Mouse (Mus musculus): ENCODE results near the gene Gm11214.
A peak's percentile ranks its signal among the peaks of the same experiment; 100 is the strongest.

Gm11214 gene

GRCm38 (mm10) chr4:63663279-63663678 is at the start of gene Gm11214:
Gene Gm11214, minus strand, starts transcription at chr4:63663379.
- no peak for DNase-seq (ENCODE audit: low spot score in 2 of 2)

GRCm38 (mm10) chr4:63711886-63712285 is 48.7 kb upstream of the Gm11214 start:
- no peak for DNase-seq (ENCODE audit: low spot score in 2 of 2)

GRCm38 (mm10) chr4:63710431-63711220 is 47.4 kb upstream of the Gm11214 start:
- DNase-seq (ENCODE audit: low spot score in 2 of 2) = no peak

- DNase-seq (ENCODE audit: low spot score in 2 of 2) = no peak
Observed at GRCm38 (mm10) chr4:63706279-63706971, 43.2 kb upstream of the Gm11214 start.

- no peak for DNase-seq (ENCODE audit: low spot score in 2 of 2)
Observed at GRCm38 (mm10) chr4:63704232-63704631, 41.1 kb upstream of the Gm11214 start.

GRCm38 (mm10) chr4:63703686-63704085 is 40.5 kb upstream of the Gm11214 start:
- DNase-seq (ENCODE audit: low spot score in 2 of 2) = no peak

- DNase-seq (ENCODE audit: low spot score in 2 of 2) = no peak
Observed at GRCm38 (mm10) chr4:63702006-63702704, 39.0 kb upstream of the Gm11214 start.

- DNase-seq (ENCODE audit: low spot score in 2 of 2) = no peak
Observed at GRCm38 (mm10) chr4:63699749-63700148, 36.6 kb upstream of the Gm11214 start.

GRCm38 (mm10) chr4:63696921-63697320 is 33.7 kb upstream of the Gm11214 start:
- no peak for DNase-seq (ENCODE audit: low spot score in 2 of 2)

GRCm38 (mm10) chr4:63692351-63692750 is 29.2 kb upstream of the Gm11214 start:
- DNase-seq (ENCODE audit: low spot score in 2 of 2) = no peak

GRCm38 (mm10) chr4:63687429-63687828 is 24.2 kb upstream of the Gm11214 start:
- DNase-seq (ENCODE audit: low spot score in 2 of 2) = no peak

- peak in 1 of 2 experiments; percentile 18 for DNase-seq (ENCODE audit: low spot score in 2 of 2)
Observed at GRCm38 (mm10) chr4:63686157-63686556, 23.0 kb upstream of the Gm11214 start.

DNA sequence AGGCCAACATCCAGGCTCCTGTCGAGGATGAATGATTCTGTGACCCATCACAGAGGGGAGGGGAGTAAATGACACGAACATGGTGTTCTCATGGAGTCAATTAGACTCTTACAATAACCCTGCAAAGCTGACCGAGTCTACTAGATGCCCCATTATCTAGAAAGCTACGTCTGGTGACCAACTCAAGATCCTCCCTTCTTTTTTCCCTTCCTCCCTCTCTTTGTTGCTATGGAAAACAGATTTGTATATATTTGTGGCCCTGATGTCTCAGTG is 22.0 kb upstream of the Gm11214 start:
- no peak for DNase-seq (ENCODE audit: low spot score in 2 of 2)

GRCm38 (mm10) chr4:63684412-63685252 is 21.5 kb upstream of the Gm11214 start:
- DNase-seq (ENCODE audit: low spot score in 2 of 2) = no peak

DNA sequence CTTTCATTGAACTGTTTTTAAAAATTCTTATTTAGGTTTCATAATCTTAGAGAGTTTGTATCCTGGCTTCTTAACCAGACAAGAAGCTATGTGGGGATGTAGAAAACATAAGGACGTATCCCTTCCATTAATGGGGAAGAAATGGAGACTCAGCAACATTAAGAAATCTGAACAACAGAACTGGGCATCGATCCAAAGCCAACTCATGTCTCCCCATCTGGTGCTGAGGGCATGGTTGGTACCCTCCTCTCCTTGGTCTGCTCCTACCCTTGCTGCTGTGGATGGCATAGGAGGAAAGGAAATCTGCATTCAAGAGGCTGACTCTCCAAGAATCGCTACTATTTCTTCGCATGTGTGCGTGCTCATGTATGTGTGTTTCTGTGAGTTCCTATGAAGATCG is 20.5 kb upstream of the Gm11214 start:
- DNase-seq (ENCODE audit: low spot score in 2 of 2) = no peak

DNA sequence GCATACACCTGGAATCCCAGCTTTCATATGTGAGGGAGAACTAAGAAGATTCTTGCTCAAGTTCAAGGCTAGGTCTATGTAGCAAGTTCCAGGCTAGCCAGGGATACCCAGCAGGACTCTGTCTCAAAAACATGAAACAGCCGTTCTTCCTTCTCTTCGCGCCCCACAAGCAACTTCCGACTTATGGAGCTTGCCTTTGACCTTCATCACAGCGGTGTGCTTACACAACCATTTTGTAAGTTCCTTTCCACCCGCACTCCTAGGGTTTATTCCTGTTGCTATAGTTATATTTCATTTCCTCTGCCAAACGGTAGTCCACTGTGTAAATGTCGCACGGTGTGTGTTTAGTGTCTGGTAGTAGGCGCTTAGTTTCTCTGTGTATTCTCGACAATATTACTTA is 19.9 kb upstream of the Gm11214 start:
- no peak for DNase-seq (ENCODE audit: low spot score in 2 of 2)

DNA sequence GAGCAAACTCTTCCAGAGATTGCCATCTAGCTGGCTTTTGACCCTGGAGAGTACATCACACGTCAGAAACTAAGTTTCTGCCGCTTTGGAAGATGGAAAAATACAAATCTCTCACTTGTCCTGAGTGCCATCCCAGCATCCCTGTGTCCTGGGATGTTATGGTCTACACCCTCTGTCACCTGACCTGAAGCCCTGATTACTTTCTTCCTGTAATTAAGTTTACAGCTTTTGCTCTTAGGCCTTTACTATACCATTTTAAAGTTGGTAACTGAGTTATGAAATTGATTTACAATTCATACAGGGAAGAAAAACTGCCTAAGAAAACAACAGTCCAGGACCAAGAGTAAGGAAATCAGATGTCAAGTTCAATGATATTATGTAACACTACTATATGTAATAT is 19.3 kb upstream of the Gm11214 start:
- DNase-seq (ENCODE audit: low spot score in 2 of 2) = no peak

GRCm38 (mm10) chr4:63681557-63681956 is 18.4 kb upstream of the Gm11214 start:
- DNase-seq (ENCODE audit: low spot score in 2 of 2) = no peak

DNA sequence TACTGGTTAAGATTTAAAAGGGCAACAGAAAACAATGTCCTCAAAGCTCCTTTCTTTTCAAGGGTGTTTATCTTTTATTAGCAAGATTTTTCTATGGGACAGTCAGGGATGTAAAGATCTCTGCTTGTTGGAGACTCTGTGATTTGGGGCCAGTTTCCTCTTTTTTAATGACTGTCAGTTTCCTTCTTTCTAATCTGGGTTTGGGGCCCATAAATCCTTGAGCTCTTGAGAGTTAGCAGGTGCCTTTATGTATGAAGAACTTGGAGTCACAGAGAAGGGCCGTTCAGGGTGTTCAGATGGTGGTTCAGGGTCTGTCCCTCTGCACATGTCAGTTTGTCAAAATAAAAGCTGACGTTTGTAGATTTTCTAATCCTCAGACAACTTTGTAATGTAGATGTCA is 11.9 kb upstream of the Gm11214 start:
- DNase-seq (ENCODE audit: low spot score in 2 of 2) = no peak

DNA sequence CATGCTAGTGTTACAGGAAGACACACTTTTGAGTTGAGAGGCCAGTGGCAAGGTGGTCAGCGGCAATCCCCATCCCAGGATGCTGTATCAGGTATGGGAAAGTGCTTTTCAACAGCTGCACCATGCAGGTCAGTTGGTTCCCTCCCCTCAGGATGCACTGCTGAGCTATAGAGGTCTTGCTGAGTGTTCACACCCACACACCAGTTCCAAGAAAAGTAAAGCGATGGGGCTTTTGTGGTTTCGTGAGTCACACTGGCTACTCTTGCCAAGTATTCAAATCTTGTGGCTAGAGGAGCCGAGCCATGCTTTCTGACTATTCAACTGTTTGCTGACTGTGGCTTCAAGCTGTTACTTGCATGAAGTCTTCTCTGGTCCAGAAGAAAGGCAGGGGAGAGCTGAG is 5.1 kb upstream of the Gm11214 start:
- peak; percentile 42 to 80 for DNase-seq (ENCODE audit: low spot score in 2 of 2)

GRCm38 (mm10) chr4:63665738-63666137 is 2.6 kb upstream of the Gm11214 start:
- DNase-seq (ENCODE audit: low spot score in 2 of 2) = no peak

GRCm38 (mm10) chr4:63661857-63662256 is 1.3 kb downstream of the Gm11214 start:
- no peak for DNase-seq (ENCODE audit: low spot score in 2 of 2)
